Mouse (Mus musculus) kidney, postnatal 0 days (tissue): Measurements from ENCODE around the gene 9930022D16Rik. TPM values are rescaled to one million over a fixed set of nuclear protein-coding genes. Genes with fewer than 3 reads are reported as not detected.

Experiments
- ATAC-seq: fragments of 200-750 bp; cut with Nextera tagmentation; replicated peaks from 2 replicates; pipeline ENCODE4 v1.8.0; 2017; ENCODE audit warnings: low read depth, moderate number of reproducible peaks, moderate TSS enrichment, moderate library complexity; ENCODE audit not compliant: low FRiP score
- DNase-seq: peaks from one replicate; pipeline ENCODE4 v3.0.0-alpha.2; 2016; ENCODE audit warnings: low spot score
- H3K27ac ChIP-seq: fragments of 300-500 bp; sonication (generic); 2 replicates; pipeline ENCODE4 v1.5.1; 2014; ENCODE audit warnings: mild to moderate bottlenecking
- H3K27me3 ChIP-seq: fragments of 300-500 bp; sonication (generic); 2 replicates; pipeline ENCODE4 v1.6.1; 2014; ENCODE audit warnings: low read length, mixed read lengths; ENCODE audit not compliant: insufficient read depth
- H3K36me3 ChIP-seq: fragments of 300-500 bp; sonication (generic); 2 replicates; pipeline ENCODE4 v1.6.1; 2014; ENCODE audit warnings: low read length, mixed read lengths; ENCODE audit not compliant: insufficient read depth
- H3K4me1 ChIP-seq: fragments of 300-500 bp; sonication (generic); replicated peaks from 2 replicates; pipeline ENCODE4 v1.6.1; 2014; ENCODE audit warnings: antibody characterized with exemption, low read length, mixed read lengths; ENCODE audit not compliant: insufficient read depth
- H3K4me2 ChIP-seq: fragments of 300-500 bp; sonication (generic); 2 replicates; pipeline ENCODE4 v1.6.1; 2014; ENCODE audit warnings: mild to moderate bottlenecking, low read length, moderate library complexity, mixed read lengths
- H3K4me3 ChIP-seq: fragments of 300-500 bp; sonication (generic); replicated peaks from 2 replicates; pipeline ENCODE4 v1.5.1; 2014; ENCODE audit warnings: low read depth, low read length
- H3K9ac ChIP-seq: fragments of 300-500 bp; sonication (generic); 2 replicates; pipeline ENCODE4 v1.6.1; 2014; ENCODE audit warnings: low read depth, low read length
- H3K9me3 ChIP-seq: fragments of 300-500 bp; sonication (generic); replicated peaks from 2 replicates; pipeline ENCODE4 v1.6.1; 2016; ENCODE audit warnings: low read length, inconsistent platforms, mixed read lengths
- CTCF ChIP-seq: IDR thresholded peaks from 2 replicates; pipeline ENCODE4 v1.5.1; 2016; ENCODE audit warnings: antibody characterized with exemption, low read depth, mild to moderate bottlenecking, moderate library complexity
- WGBS: fragments of 180-500 bp; shearing (Covaris S2); extraction: QIAGEN DNeasy Blood & Tissue Kit; methylation state at CpG from one replicate; pipeline ENCODE4 v1.1.7; 2014; 5-methylcytosine and 5-hydroxymethylcytosine counted together
- polyA plus RNA-seq: library from polyadenylated mRNA; unstranded; fragments of >200 nt; fragmentation: Nextera tagmentation; extraction: Ambion mirVana; gene quantifications from 2 replicates; pipeline ENCODE4 v1.2.1, GENCODE M21; 2015

9930022D16Rik gene
- polyA plus RNA-seq, 1 experiment from 2014 or later, result 0.04 TPM

GRCm38 (mm10) chr11:109427353-109427752, 13.6 kb downstream of the 9930022D16Rik start:
- no peaks in the 10 kb centered on the region for H3K27me3 ChIP-seq
- 0 out of 2 replicates have a peak, but pooled peaks cover 4% of the 10 kb centered on the region for H3K4me1 ChIP-seq
- no peak for DNase-seq
- 95% methylated on average over 5 of the region's 5 CpGs for WGBS
- no peak overlapping the region for H3K27ac ChIP-seq
- ATAC-seq, result no peak
- no peaks in the 10 kb centered on the region for H3K9me3 ChIP-seq
- TF ChIP-seq CTCF, result no peak
- no peak overlapping the region for H3K4me2 ChIP-seq
- no peak overlapping the region for H3K4me3 ChIP-seq
- peaks cover 14% of the 10 kb centered on the region for H3K36me3 ChIP-seq
- H3K9ac ChIP-seq, result no peak overlapping the region

- Histone ChIP-seq H3K9me3 (no peaks in the 10 kb centered on the region), H3K4me2 (no peak overlapping the region), H3K9ac (no peak overlapping the region), H3K4me3 (no peak overlapping the region), H3K27ac (no peak overlapping the region), H3K4me1 (no peaks in the 10 kb centered on the region), H3K27me3 (no peaks in the 10 kb centered on the region), H3K36me3 (peaks cover 26% of the 10 kb centered on the region)
- TF ChIP-seq CTCF, result no peak
- WGBS, result 91% methylated on average over 16 of the region's 16 CpGs
- DNase-seq, result no peak
- ATAC-seq, result no peak
These were observed 20.6 kb downstream of the 9930022D16Rik start for GRCm38 (mm10) chr11:109434233-109434798.

GRCm38 (mm10) chr11:109436889-109437288, 23.2 kb downstream of the 9930022D16Rik start:
- H3K27ac ChIP-seq, result no peak overlapping the region
- no peak for TF ChIP-seq CTCF
- H3K27me3 ChIP-seq, result no peaks in the 10 kb centered on the region
- 0 out of 2 replicates have a peak, but pooled peaks cover 3% of the 10 kb centered on the region for H3K4me1 ChIP-seq
- no peak overlapping the region for H3K4me3 ChIP-seq
- no peak overlapping the region for H3K4me2 ChIP-seq
- WGBS, result 77% methylated on average over 8 of the region's 8 CpGs
- DNase-seq (no peak), ATAC-seq (no peak)
- no peaks in the 10 kb centered on the region for H3K9me3 ChIP-seq
- H3K36me3 ChIP-seq, result peaks cover 15% of the 10 kb centered on the region; the same call in 1 of the 2 replicates
- H3K9ac ChIP-seq, result no peak overlapping the region

- no peak for TF ChIP-seq CTCF
- H3K27ac ChIP-seq, result peak overlapping the region; percentile 13; the same call in 1 of the 2 replicates
- 0 out of 2 replicates have a peak overlapping the region, but pooled peaks have one; percentile 59 for H3K9ac ChIP-seq
- 20% methylated on average over 5 of the region's 5 CpGs for WGBS
- H3K4me1 ChIP-seq, result 0 out of 2 replicates have a peak, but pooled peaks cover 3% of the 10 kb centered on the region
- DNase-seq (peak; percentile 31), ATAC-seq (0 out of 2 replicates have a peak, but pooled peaks have one; percentile 12)
- no peaks in the 10 kb centered on the region for H3K27me3 ChIP-seq
- peaks cover 12% of the 10 kb centered on the region; the same call in 1 of the 2 replicates for H3K36me3 ChIP-seq
- H3K4me3 ChIP-seq, result peak overlapping the region; percentile 51; the same call in 1 of the 2 replicates
- no peaks in the 10 kb centered on the region for H3K9me3 ChIP-seq
- H3K4me2 ChIP-seq, result peak overlapping the region; percentile 86
These were observed 25.5 kb downstream of the 9930022D16Rik start for GRCm38 (mm10) chr11:109439209-109439608.

- Histone ChIP-seq H3K4me3 (peak overlapping the region; percentile 51), H3K27ac (peak overlapping the region; percentile 13; the same call in 1 of the 2 replicates), H3K4me2 (peak overlapping the region; percentile 86), H3K9ac (peak overlapping the region; percentile 59), H3K27me3 (no peaks in the 10 kb centered on the region), H3K9me3 (no peaks in the 10 kb centered on the region), H3K36me3 (peaks cover 5% of the 10 kb centered on the region; the same call in 1 of the 2 replicates), H3K4me1 (0 out of 2 replicates have a peak, but pooled peaks cover 3% of the 10 kb centered on the region)
- peak; percentile 71 for ATAC-seq
- peak; percentile 20; the same call in 1 of the 2 replicates for TF ChIP-seq CTCF
- DNase-seq, result peak; percentile 91
- WGBS, result 1% methylated on average over 32 of the region's 32 CpGs
These were observed 26.2 kb downstream of the 9930022D16Rik start for GRCm38 (mm10) chr11:109439829-109440340.

GRCm38 (mm10) chr11:109440641-109441040, 26.9 kb downstream of the 9930022D16Rik start:
- H3K9me3 ChIP-seq, result no peaks in the 10 kb centered on the region
- peak overlapping the region; percentile 86 for H3K4me2 ChIP-seq
- ATAC-seq (no peak), DNase-seq (no peak)
- WGBS, result 67% methylated on average over 4 of the region's 4 CpGs
- no peaks in the 10 kb centered on the region for H3K36me3 ChIP-seq
- 0 out of 2 replicates have a peak, but pooled peaks cover 3% of the 10 kb centered on the region for H3K4me1 ChIP-seq
- H3K27ac ChIP-seq, result no peak overlapping the region
- no peak for TF ChIP-seq CTCF
- H3K27me3 ChIP-seq, result no peaks in the 10 kb centered on the region
- no peak overlapping the region for H3K9ac ChIP-seq
- peak overlapping the region; percentile 51; the same call in 1 of the 2 replicates for H3K4me3 ChIP-seq
